Mouse (Mus musculus): ENCODE results near the gene Capza1. TPM values are rescaled to one million over a fixed set of nuclear protein-coding genes. Genes with fewer than 3 reads are reported as not detected.
"Not testable (repeated sequence)": the region's sequence is repeated elsewhere in the genome, so short reads cannot be mapped to it uniquely, and the experiment has no call there.

Gene Capza1
- 193 and 203 TPM in 2 replicates for total RNA-seq (2017)

DNA sequence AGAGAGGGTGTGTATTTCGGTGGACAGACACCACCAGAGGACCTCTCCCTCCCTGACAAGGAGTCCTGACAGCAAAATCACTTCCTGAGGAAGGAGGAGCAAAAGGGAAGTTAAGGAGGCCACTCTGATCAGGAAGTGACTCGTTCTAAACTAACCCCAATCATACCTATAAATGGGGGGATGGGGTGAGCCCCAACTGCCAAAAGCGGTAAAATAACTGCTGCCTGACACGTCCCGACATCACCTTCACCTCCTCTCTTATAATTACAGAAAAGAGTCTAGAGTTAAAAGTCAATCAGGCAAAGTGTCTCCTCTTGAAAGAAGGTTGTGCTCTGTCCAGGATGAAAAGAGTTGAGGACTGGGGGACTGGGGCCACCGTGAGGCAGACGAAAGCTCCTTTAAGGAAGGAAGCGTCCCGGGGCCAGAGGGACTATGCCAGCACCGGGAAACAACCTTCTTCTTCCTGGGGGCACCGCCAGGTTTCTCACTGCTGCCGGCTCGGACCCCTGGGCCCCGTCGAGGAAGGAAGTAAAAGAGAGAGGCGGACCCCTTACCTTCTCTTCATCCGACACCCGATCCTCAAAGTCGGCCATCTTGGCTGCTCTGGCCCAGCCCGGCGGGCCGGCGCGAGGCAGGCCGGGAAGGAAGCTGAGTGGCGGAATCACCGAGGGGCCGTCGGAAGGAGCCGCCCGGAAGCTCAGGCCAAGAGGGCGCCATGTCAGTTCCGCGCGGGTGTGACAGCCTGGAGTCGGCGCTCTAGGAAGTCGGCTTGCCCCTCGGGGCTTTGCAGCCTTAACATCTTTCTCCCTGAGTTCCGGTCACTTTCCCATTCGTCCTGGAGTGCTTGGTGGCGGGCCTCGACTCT is at the start of gene Capza1, which contains the start of gene St7l:
Capza1 (minus strand) TSS at position 720 of the 865 bp plus-strand sequence.
St7l (plus strand) TSS at position 220 of the 865 bp plus-strand sequence.
- ATAC-seq (replicated peaks; ENCODE audit: low read depth, poor library complexity, severe bottlenecking): peak; percentile 85

DNA sequence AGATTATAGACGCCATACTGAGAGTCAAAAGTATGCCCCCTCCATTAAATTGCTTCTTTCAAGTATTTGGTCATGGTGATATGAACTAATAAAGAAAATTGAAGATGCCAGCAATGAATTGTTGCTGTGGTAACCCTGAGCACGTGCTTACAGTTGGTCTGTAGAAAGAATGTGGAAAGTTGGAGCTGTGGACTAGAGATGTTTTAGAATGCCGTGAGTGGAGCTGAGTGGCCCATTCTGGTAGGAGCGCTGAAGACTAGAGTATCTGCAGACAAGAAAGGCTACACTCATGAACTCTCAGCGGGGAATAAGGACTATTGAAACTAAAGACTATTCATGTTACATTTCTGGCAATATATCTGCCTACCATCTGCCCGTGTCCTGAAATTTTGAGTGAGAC is 44.9 kb upstream of the Capza1 start:
- ATAC-seq (replicated peaks; ENCODE audit: low read depth, poor library complexity, severe bottlenecking): no peak

DNA sequence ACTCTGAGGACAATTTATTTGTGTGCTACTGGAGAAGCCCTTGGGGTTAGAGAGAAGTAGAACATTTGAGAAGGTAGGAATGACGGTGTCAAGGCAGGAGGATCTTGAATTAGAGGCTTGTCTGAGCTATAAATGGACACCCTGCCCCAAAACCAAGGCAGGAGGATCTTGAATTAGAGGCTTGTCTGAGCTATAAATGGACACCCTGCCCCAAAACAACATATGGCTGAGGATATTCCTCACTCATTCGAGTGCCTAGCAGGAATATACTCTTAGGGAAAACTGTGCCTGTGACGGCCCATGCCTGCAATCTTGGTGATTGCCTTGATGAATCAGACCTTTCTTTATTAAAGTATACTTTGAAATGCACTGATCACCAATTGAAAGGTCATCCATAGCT is 41.7 kb upstream of the Capza1 start:
- no peak for ATAC-seq (replicated peaks; ENCODE audit: low read depth, poor library complexity, severe bottlenecking)

DNA sequence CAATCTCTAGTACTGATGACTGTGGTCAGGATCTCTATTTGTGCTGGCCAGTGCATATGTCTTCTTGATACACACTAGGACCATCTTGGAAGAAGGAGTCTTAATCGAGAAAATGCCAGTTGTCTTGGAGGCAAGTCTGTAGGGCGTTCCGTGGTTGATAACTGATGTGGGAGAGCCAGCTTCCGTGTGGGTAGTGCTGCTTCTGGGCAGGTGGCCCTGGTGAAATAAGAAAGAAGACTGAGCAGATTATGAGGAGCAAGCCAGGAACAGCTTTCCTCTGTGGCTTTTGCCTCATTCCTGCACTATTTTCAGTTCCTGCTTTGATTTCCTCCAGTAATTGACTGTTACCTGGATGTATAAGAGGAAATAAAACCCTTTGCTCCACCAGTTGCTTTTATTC is 41.1 kb upstream of the Capza1 start:
- no peak for ATAC-seq (replicated peaks; ENCODE audit: low read depth, poor library complexity, severe bottlenecking)

DNA sequence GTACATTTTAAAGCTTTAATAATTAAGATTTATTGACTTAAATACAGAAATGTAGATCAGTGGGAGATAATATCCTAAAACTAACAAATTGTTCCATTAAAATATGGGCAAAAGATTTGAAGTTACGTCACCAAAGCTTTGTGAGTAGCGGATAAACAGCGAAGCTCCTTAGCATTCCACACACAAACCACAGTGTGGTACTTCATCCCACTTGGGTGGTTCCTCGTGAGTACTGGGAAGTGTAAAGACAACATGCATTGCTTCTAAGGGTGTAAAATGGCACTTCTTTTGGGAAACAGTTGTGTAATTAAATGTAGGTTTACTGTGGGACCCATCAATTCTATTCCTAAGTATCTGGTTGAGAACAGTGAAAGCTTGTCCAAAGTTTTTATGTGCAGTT is 36.8 kb upstream of the Capza1 start:
- ATAC-seq (replicated peaks; ENCODE audit: low read depth, poor library complexity, severe bottlenecking): no peak

DNA sequence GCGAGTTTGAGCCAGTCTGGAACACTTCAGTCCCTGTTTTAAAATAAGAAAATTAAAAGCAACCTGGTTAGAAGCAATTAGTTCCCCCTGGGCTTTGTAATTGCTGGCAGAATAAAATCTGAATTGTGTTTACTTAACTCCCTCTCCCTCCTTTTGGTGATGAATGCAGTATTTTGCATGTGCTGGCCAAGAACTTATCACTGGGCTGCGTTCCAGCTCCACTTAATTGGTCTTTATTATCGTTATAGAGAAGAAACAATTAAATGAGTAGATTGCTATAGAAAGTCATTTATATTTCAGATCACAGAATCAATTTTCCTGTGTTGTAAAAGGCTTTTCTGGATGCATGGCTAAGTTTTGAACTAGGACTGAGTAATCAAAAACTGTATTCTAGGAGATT is 31.8 kb upstream of the Capza1 start:
- no peak for ATAC-seq (replicated peaks; ENCODE audit: low read depth, poor library complexity, severe bottlenecking)

DNA sequence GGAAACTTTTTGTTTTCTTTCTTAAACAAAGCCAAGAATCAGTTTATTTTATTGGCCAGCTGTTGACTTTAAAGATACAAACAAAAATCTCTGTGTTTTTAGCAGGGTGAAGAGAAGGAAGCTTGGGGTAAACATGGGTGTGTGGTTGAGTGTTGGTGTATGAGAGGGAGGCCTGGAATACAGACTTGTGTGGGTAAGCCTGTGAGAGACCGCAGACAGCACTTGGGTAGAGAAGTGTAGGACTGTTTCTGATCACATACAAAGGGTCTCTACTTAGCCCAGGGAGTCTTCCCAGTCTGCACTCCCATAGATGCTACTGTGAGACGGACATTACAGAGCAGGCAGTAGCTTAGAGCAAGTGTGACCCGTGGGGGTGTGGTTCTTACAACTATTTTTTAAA is 24.3 kb upstream of the Capza1 start:
- no peak for ATAC-seq (replicated peaks; ENCODE audit: low read depth, poor library complexity, severe bottlenecking)

DNA sequence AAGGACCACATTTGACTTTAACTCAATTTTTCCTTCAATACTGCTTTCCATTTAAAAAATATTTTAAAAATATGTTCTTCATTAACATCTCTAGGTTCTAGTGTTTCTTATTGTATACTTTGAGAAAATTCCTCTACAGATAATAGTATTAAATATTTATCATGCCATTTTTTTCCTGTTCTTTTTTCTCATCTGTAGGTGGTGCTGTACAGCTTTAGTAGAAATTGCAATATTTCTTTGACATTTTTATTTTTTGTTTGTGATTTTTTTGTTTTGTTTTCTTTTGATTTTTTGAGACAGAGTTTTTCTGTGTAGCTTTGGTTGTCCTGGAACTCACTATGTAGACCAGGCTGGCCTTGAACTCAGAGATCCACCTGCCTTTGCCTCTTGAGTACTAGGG is 5.3 kb upstream of the Capza1 start:
- no peak for ATAC-seq (replicated peaks; ENCODE audit: low read depth, poor library complexity, severe bottlenecking)

DNA sequence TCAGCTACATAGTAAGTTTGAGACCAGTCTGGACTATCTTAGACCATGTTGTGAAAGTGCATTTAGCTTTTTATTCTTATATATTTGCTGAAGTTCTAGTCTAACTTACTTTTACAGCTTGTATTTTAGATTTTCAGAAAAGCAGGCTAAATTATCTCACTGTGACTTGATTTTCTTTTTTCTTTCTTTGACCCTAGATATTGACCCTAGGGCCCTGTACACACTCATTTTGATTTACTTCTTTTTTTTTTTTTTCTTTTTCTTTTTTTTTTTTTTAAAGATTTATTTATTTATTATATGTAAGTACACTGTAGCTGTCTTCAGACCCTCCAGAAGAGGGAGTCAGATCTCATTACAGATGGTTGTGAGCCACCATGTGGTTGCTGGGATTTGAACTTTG is 2.4 kb upstream of the Capza1 start:
- ATAC-seq (replicated peaks; ENCODE audit: low read depth, poor library complexity, severe bottlenecking): not testable (repeated sequence)

DNA sequence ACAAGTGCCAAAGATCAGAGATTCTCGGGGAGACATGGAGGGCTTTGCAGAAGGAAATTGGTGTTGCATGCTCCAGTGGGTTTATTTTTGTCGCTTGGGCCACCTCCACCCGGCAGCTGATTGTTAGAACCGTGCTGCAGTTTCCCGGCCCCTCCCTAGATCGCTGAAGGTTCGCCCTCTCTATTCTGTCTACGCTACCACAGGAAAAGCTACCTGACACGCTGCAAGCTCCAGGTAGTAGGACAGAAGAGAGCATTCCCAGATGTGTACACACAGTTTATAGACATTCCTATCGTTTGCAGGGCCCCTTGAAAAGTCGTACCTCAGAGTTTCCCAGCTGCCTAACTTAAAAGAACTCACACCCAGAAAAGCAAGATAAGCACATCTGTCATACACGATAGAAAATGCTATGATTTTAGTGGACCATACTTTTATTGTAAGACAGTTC is 1.1 kb upstream of the Capza1 start:
- no peak; the same call in 1 of the 2 replicates for ATAC-seq (replicated peaks; ENCODE audit: low read depth, poor library complexity, severe bottlenecking)

DNA sequence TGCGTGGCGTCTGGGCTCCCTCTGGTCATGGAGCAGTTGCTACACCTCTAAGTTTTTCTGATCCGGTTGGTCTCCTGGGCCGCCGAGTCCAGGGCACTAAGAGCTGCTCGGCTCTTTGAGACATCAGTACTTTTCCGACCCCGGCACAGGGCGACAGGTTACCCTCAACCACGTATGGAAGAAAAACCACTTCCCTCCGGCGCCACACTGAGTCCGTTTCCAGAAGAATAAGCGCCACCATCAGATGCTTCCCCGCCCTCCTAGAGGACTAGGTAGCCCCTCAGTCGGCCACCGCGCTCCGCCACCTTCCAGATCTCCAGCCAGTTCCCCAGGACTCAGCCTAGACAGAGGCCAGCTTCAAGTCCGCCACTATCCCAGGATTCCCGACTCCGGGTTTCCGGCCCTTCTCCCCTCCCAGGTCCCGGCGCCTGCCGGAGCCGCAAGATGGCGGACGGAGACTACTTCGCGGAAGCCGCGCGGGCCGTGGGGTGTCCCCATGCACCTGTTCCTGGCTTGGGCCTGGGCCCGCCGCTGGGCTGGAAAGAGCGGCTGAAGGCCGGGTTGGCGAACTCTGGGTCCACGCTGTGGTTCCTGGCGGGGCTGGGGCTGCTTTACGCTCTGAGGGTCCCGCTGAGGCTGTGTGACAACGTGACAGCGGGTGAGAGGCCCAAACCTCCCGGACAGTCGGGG is 491 bp upstream of the Capza1 start:
- peak; percentile 58 for ATAC-seq (replicated peaks; ENCODE audit: low read depth, poor library complexity, severe bottlenecking)

DNA sequence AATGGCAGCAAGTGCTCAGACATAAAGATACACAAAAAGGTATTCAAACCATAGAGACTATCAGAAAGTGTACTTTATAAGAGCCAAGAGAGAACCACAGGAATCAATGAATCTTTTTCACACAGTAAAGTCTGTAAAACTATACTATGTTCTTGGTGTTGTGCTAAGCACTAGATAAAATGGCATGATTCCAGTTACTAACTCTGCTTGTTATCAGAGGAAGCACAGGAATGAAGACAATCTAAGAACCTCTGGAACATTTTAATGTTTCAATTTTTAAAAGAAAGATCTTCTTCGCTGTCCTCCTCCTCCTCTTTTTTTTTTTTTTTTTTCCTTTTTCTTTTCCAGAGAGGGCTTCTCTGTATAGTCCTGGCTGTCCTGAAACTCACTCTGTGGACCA is 5.7 kb downstream of the Capza1 start:
- ATAC-seq (replicated peaks; ENCODE audit: low read depth, poor library complexity, severe bottlenecking): no peak; the same call in 1 of the 2 replicates

DNA sequence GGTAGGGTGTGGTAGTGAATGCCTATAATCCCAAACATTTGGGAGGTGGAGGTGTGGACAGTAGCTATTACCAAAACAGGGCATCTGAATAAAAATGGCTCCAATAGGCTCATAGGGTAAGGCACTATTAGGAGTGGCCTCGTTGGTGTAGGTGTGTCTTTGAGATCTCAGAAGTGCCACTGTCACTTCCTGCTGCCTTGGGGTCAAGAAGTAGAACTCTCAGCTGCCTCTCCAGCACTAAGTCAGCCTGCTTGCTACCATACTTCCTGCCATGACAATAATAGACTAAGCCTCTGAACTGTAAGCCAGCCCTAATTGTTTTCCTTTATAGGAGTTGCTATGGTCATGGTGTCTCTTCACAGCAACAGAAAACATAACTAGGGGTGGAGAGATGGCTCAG is 8.2 kb downstream of the Capza1 start:
- ATAC-seq (replicated peaks; ENCODE audit: low read depth, poor library complexity, severe bottlenecking): no peak

DNA sequence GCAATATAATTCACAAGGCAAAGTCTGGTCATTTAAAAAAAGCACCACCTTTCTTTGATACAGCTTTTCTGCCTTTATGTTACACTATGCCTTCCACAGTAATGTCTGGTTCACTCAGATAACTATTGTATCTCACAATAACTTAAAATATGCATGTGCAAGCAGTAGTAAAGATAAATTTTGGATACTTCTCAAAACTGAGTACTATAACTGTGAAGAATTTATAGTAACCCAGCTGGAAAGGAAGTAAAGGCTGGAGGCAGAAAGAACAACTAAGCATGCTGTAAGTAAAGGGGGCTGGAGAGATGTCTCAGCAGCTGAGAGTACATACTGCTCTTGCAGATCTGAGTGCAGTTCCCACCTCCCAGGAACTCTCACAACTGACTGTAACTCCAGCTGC is 9.4 kb downstream of the Capza1 start:
- peak; percentile 34; the same call in 1 of the 2 replicates for ATAC-seq (replicated peaks; ENCODE audit: low read depth, poor library complexity, severe bottlenecking)

DNA sequence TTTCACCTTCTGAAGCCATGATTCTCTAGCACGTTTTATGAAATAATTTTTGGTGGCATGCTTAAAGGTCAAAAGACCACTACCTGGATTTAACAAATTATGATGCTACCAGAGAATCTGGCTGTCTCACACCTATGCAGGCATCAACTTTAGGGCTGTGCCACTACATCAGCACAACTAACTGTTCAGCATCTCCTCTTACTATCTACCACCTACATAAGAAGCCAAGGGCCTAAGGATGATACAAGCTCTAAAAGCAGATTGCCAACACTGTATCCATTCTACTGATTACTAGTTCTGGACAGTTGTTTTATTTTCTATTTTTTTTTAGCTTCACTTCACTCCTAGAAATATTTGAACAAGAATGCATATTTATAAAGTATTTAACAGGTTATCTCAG is 9.8 kb downstream of the Capza1 start:
- no peak for ATAC-seq (replicated peaks; ENCODE audit: low read depth, poor library complexity, severe bottlenecking)

DNA sequence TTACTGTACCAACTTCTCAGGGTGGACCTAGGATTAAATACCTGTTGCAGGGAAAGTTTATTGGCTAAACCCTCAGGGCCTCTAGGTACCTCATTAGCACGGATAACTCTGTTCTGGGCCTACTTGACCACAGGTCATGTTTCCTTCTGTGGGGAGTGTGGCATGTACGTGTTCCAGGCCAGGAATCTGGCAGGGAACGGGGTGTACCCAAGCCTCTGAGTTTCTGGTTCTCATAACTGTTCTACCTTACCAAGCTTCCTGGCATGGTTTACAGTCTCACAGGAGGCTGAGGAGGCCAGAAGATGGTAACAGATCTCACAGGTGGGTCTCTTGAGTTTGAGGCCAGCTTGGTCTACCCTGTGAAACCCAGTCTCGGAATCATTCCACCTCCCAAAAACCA is 17.7 kb downstream of the Capza1 start:
- ATAC-seq (replicated peaks; ENCODE audit: low read depth, poor library complexity, severe bottlenecking): no peak

DNA sequence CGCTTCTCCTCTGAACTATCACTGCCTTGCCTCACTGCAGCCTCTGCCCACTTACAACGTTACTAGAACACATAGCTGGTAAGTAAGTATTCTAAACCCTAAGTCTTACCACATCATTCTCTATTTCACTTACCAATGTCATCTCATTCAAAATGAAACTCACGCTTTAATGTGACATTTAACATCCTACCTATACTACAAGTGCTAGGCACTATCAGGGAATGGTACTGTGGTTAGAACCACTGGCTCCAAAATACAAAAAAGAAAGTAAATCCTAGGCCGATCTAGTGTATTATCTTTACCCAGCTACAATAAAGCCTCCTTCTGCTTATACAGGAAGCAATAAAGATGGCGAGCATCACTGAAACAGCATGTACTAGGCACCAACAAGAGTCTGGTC is 23.3 kb downstream of the Capza1 start:
- no peak for ATAC-seq (replicated peaks; ENCODE audit: low read depth, poor library complexity, severe bottlenecking)

DNA sequence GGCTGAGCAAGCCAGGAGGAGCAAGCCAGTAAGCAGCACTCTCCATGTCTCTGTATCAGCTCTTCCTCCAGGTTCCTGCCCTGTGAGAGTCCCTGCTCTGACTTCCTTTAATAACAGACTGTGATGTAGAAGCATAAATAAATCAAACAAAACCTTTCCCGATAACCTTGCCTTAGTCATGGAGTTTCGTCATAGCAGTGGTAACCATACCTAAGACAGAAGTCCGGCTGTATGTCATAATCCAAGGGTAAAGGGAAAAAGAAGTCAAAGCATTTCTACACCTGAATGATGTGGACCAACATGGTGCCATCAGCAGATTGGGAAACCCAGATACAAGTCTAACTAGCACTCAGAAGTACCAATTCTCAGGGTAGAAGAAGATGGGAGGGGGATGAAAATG is 28.5 kb downstream of the Capza1 start:
- no peak for ATAC-seq (replicated peaks; ENCODE audit: low read depth, poor library complexity, severe bottlenecking)

DNA sequence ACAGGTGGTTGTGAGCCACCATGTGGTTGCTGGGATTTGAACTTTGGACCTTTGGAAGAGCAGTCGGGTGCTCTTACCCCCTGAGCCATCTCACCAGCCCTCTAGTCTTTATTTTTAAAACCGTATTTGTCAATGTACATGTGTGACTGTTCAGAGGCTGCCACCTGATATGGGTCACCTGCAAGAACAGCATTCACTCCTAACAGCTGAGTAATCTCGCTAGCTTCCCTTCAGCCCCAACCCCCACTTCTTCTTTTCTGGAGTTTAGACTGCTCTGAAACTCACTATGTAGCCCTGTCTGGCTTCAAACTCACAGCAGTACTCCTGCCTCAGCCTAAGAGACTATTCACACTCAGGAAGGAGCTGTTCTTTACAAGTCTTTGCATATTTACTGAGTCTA is 41.9 kb downstream of the Capza1 start:
- no peak for ATAC-seq (replicated peaks; ENCODE audit: low read depth, poor library complexity, severe bottlenecking)

DNA sequence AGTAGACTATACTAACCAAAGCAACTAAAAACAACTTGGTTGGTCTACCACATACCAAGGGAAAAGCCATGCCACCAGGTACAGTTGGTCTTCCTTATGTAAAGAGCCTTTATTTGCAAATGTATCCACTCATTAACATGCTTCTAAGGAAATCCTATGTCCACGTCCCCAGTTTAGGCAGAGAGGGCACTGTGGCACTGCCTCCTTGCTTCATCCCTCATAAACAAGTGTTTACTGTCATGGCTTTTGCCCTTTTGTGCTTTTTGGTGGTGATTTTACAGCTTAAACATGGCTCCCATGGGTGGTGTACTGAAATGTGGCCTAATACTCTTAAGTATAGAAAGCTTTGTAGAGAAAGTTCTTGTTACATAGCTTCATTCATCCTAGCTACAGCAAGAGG is 43.9 kb downstream of the Capza1 start:
- ATAC-seq (replicated peaks; ENCODE audit: low read depth, poor library complexity, severe bottlenecking): no peak

DNA sequence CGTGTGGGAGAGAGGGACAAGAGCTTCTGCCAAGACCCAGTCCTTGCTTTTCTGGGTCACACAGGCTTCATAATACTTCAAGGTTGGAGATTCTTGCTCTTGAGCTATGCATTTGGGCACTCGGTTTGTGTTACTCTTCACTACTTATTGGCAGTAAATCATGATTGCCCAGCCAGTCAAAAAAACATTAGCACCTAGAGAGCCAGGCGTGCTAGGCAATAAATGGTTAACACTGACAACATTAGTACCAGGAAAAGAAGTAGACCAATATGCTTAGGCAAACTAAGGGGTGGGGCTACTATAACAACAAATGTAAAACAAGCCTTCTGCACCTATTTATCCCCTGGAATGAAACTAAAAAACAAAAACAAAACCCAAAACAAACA is 45.6 kb downstream of the Capza1 start:
- no peak; the same call in 1 of the 2 replicates for ATAC-seq (replicated peaks; ENCODE audit: low read depth, poor library complexity, severe bottlenecking)

Measured in common myeloid progenitor, adult 5-6 weeks (primary cell).